Mouse (Mus musculus) CD4-positive helper T cell, adult 2 months (primary cell): ENCODE measurements around the gene Taok2.

Experiments used
- DNase-seq: peaks from one replicate; pipeline ENCODE4 v3.0.0-alpha.2; 2012; ENCODE audit warnings: low read depth, missing footprints, low spot score

Taok2 gene

GRCm38 (mm10) chr7:126825952-126826351, 58.6 kb downstream of the Taok2 start:
- DNase-seq = no peak

- no peak for DNase-seq
Observed at GRCm38 (mm10) chr7:126825403-126825802, 59.1 kb downstream of the Taok2 start.

- DNase-seq = no peak
Observed at GRCm38 (mm10) chr7:126823940-126824339, 60.6 kb downstream of the Taok2 start.

- DNase-seq = no peak
Observed at GRCm38 (mm10) chr7:126823202-126823711, 61.2 kb downstream of the Taok2 start.

- no peak for DNase-seq
Observed at GRCm38 (mm10) chr7:126822741-126823140, 61.8 kb downstream of the Taok2 start.

GRCm38 (mm10) chr7:126821835-126822511, 62.5 kb downstream of the Taok2 start:
- peak; percentile 77 for DNase-seq

- no peak for DNase-seq
Observed at GRCm38 (mm10) chr7:126818818-126819217, 65.7 kb downstream of the Taok2 start.

GRCm38 (mm10) chr7:126817595-126817994, 66.9 kb downstream of the Taok2 start:
- no peak for DNase-seq

- no peak for DNase-seq
Observed at GRCm38 (mm10) chr7:126816494-126816893, 68.0 kb downstream of the Taok2 start.

GRCm38 (mm10) chr7:126815726-126816222, 68.7 kb downstream of the Taok2 start:
- DNase-seq = no peak
